Mouse (Mus musculus): ENCODE results near the gene Ldlrad3. TPM values are rescaled to one million over a fixed set of nuclear protein-coding genes. Genes with fewer than 3 reads are reported as not detected.

Gene Ldlrad3
- total RNA-seq, 2 experiments from 2014 or later, result 1.7 to 1.9 TPM

DNA sequence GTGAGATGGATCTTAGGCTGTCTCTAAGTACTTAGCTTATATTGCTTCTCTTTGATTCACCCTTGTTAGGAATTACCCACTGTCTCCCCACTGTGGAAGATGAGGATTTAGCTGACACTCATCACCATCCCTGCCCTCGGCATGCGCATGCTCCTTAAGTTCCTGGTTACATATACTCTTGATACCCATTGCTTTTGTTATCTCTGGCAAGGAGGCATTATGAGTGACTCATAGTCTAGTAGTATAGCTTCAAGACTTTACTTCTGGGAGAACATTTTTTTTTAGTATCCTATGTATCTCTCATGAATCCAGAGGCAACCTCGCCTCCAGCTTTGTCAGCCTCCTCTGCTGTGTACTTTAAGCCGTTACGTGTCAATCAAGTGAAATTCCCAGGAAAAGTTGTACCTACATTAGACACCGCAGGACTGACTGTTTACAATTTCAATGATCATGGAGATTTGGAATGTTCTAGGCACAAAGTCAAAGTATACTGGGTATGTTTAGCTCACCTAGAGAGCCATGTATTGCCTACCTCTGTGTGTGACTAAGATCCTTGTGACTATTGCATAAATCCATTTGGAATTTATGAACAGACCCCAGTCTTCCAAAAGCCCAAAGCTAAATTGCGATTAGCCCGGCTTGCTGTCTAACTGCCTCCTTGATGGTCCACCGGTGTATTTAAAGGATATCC, 202.2 kb downstream of the Ldlrad3 start:
- ATAC-seq (replicated peaks; ENCODE audit: low FRiP score, low TSS enrichment, poor library complexity, severe bottlenecking), result no peak

DNA sequence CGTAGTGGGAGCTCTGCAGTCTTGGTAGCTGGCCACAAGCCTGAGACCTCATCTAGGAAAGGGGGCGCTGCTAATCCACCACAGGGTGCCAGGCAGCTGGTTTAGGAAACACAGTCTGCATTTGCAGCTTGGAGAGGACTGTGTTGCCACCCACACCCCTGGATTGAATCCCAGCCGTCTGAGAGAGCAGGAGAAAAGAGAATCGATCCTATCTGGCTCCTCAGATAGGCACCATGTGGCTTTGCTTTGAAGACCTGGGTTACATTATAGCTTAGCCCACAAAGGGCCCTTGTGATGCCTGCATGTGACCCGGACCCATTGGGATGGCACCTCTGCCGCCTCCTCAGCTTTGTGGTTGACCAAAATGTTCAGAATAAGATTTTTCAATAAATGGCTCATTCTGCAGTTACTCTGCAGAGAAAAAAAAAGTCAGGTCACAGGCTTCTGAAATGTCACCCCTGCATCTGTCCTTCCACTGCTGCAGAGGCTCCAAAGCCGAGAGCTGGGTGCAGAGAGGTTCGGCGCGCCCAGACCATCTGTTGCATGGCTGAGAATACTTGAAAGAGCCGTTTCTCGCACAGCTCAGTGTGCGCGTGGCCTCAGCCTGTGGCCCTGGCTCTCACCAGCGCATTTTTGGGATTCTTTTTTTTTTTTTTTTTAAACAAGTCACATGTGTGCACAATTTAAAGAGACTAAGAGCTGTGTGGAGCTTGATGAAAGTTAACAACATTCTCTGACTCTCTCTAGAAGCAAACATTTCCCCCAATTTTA, 202.9 kb downstream of the Ldlrad3 start:
- no peak for ATAC-seq (replicated peaks; ENCODE audit: low FRiP score, low TSS enrichment, poor library complexity, severe bottlenecking)

DNA sequence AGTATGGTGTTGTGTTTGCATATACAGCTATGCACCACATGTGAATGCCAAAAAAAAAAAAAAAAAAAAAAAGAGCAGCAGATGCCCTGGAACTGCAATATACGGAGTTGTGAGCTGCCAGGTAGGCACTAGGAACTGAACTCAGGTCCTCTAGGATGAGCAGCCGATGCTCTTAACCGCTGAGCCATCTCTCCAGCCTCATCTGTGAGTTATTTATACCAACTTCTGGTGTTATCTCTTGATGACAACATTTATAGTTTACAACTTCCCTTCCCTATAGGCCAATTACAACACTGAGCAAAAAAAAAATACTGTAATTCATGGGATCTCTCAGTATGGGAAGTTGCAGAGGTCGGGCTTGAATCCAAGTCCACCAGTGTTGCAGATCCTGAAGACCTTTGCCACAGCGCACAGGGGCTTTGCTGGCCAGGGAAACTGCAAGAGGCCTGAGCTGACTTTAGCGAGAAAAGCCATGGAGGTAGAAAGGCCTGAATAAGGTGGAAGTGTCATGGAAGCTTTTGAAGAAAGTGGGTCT, 204.2 kb downstream of the Ldlrad3 start:
- no peak for ATAC-seq (replicated peaks; ENCODE audit: low FRiP score, low TSS enrichment, poor library complexity, severe bottlenecking)

DNA sequence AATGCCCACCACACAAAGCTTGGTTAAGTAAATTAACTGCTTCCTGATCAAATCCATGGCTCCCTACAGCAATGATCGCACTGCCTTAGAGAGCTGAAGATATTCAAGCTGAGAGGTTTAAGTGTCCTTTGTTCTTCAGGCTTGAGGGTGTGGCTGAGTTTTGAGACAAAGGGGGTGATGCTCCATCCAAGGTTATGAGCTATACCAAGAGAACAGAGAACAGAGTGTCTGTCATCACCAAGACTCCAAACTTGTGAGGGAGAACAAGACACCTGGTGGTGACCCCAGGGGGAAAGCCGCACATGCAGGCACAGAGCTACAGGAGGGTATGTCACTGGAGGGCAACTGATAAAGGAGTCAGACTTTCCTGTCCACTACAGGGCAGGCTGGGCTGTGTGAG, 205.0 kb downstream of the Ldlrad3 start:
- no peak for ATAC-seq (replicated peaks; ENCODE audit: low FRiP score, low TSS enrichment, poor library complexity, severe bottlenecking)

DNA sequence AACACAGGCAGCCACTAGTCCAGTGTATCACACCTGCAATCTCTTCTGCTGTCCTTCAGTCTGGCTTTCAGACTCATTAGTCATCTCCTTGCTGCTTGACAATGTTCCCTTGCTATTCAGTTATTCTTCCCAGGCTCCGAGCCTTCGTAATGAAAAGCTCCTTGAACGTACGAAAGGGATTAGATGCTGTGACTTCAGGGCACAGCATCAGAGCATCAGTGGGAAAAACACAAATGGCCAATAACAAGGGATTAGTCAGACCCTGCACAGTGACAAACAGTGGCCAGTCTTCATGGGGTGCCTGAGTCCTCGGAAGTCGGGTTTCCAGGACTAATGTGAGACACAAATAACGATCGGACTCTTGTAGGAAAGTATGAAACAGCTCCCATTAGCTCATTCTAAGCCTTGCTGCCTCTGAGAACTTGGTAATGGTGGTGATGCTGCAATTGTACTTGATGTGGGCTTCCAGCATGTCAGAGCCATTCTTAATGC, 205.7 kb downstream of the Ldlrad3 start:
- no peak for ATAC-seq (replicated peaks; ENCODE audit: low FRiP score, low TSS enrichment, poor library complexity, severe bottlenecking)

DNA sequence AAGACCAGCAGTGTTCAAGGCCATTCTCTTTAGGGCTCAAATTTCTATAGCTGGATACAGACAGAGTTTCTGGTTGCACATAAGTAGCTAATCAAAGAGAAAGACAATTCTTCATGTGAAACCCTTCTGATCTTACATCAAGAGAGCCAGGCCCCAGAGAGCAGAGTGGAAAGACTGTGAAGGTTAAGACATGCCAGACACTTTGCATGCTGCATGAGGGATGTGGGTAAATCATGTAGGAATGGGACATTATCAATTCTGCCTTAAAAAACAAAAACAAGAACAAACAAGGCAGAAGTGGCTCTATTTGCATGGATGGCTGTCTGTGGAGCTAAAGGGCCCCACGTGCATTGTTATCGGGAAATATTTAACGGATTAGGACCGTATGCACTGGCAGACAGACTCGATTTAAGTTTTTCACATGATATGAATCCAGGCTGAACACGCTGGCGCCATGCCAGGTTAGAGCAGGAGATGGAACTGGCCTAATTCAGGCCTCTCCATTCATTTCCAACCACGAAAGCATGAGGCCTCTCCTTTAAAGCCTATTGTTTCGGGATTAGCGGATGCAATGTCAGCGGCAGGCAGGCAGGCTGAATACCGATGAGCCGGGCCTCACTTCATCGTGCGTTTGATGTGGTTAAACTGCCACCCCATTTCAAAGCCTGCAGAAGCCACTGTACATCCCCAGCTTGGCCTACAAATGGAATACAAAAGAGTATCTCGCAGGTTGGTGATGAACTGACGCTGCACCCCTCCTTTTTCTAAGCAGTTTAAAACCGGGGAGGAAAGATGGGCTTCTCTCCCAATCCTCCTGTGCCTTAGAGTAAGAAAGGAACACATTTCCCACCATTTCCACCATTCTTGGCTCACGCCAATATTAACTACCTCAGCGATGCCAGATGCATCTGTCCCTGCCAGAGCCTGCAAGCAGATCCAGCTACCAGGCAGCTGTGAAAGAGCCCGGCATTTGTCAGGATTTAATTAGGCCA, 207.4 kb downstream of the Ldlrad3 start:
- no peak for ATAC-seq (replicated peaks; ENCODE audit: low FRiP score, low TSS enrichment, poor library complexity, severe bottlenecking)

DNA sequence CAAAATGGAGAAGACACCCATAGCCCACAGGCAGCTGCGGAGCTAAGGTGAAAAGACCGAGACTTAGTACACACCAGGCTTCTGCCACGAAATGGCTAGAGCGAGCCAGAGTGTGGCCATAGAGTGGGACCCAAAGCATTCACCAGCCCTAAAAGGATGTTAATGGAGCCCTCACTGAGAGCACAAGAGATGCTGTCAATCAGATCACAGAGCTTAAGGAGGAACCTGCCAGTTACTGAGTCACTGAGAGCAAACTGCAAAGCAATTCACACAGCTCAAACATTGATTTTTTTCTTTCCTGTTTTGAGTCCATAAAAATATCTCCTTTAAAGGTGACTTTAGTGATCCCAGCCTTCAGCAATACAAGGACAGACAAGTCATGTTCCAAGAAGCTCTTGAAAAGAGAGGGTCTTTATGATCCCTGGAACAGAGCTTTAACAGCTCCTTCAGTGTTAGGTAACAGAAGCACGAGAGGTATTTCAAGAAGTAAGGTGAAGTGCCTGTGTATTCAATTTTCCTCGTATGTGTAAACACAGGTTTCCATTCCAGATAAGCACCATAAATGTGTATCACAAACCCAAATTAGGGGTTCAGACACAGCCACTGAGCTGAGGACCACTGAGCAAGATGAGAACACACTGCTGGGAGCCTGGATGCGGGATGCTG, 209.7 kb downstream of the Ldlrad3 start:
- ATAC-seq (replicated peaks; ENCODE audit: low FRiP score, low TSS enrichment, poor library complexity, severe bottlenecking), result no peak

DNA sequence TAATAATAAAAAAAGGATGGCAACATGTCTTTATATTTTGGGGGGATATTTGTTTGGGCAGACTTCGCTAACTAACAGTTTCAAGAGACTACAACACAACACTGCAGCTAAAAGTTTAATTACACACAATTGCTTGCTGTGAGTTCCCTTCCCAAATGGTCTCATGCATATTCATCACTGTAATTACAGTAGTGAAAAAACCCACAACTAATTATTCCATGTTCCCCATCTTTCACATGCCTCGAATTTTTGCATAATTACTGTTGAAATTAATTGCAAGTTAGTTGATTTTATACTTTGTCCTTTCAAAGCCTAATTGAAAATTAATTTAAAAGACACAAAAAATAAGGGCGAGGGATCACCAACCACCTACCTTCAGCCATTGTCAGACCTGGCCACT, 212.4 kb downstream of the Ldlrad3 start:
- ATAC-seq (replicated peaks; ENCODE audit: low FRiP score, low TSS enrichment, poor library complexity, severe bottlenecking), result no peak

DNA sequence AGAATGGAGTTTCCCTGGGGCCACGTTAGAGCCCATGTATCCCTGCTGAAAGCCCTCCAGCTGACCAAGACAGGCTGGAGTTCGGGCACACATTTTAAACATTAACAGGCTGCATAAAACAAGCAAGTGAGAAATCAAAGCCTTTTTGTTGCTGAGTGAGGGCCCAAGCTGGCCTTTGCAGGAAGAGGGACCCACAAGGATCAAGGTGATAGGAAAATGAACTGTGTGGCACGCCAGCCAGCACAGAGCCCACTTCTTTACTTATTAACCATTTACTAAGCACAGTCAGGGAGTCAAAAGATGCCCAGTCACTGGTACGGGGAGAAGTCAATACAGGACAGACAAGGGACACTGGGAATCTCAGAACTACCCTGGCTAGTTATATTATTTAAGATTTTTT, 218.6 kb downstream of the Ldlrad3 start:
- no peak for ATAC-seq (replicated peaks; ENCODE audit: low FRiP score, low TSS enrichment, poor library complexity, severe bottlenecking)

DNA sequence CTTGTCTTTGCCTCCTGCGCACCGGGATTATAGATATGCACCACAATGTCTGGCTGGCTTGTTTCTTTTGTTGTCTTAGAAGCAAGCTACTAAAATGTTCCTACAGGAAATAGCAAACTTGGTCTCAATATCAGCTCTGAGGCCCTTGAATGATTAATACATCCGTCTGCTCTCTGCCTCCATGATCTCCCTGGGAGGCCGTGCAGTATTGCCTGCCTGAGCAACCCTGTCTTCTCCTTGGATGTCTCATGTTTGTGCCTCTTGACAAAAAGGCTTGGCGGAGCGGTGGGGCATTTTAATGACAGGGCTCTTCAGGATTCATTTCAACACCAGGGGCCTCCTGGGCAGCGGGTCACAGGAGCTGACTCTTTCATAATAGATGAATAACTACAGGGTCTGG, 219.0 kb downstream of the Ldlrad3 start:
- ATAC-seq (replicated peaks; ENCODE audit: low FRiP score, low TSS enrichment, poor library complexity, severe bottlenecking), result no peak

DNA sequence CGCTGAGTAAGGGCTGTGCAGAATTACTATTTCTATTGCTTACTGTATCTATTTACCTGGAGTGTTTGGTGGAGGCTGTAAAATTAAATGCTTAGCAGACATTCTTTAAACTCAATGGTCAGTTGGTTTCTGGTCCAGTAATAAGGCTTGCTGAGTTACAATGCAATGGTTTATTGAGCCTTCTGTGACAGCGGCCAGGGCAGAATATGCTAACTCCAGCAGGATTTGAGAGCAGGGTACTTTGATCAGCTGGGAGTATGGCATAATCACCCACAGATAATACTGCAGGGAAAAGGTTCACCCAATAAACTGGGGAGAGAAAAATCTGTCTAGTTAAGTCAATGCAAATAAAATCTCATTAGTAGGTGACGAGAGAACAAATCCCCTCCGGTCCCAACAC, 220.2 kb downstream of the Ldlrad3 start:
- no peak for ATAC-seq (replicated peaks; ENCODE audit: low FRiP score, low TSS enrichment, poor library complexity, severe bottlenecking)

DNA sequence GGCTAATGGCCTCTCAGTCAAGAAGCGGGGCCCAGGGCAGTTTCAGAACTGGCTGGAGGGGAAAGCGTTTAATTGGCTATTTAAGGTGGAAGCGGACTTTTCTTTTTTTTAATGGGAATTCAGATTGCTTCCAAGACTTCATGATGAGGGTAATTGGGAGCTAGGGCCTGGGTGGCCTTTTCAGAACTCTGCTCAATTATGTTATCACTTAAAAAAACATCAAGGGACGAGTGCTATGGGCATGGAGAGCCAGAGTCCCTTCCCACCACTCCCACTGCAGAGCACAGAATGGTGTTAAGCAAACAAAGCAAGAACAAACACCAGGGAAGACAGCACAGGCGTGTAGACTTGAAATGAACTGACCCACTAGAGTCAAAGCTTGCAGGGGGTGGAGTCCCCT, 220.7 kb downstream of the Ldlrad3 start:
- no peak for ATAC-seq (replicated peaks; ENCODE audit: low FRiP score, low TSS enrichment, poor library complexity, severe bottlenecking)

DNA sequence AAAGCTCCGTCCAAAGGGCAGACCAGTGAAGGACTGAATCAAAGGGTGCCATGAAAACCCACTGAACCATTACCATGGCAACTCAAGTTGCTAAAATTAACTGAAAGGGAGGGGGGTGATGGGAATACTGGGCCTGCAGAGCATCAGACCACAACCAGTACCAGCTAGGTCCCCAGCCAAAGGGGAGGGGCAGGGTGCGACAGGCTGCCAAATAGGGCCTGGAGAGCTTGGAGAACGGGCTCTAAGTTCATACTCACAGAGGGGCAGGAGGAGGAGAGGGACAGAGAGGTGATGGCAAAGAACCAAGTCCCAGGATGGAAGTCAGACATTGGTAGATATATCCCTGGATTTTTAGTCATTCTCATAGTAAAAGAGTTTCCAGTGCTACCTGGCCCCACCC, 222.8 kb downstream of the Ldlrad3 start:
- ATAC-seq (replicated peaks; ENCODE audit: low FRiP score, low TSS enrichment, poor library complexity, severe bottlenecking), result no peak

DNA sequence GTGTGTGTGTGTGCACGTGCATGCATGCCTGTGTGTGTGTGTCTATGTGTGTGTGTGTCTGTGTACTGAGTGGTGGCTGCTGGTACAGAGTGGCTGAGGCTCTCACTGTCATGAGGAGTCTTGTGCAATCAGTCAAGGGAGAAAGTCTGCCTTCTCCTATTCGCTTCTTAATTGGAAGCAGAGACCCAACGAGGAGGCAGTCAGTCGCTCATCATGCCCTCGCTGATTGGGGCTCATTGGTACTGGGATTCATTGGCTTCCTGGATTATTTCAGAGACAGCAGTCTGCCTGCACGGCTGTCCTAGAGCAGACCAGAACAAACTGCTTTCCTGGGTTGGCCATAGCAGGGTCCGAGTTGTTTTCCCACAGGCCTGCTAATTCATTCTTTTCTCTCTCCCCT, 223.8 kb downstream of the Ldlrad3 start:
- ATAC-seq (replicated peaks; ENCODE audit: low FRiP score, low TSS enrichment, poor library complexity, severe bottlenecking), result no peak

DNA sequence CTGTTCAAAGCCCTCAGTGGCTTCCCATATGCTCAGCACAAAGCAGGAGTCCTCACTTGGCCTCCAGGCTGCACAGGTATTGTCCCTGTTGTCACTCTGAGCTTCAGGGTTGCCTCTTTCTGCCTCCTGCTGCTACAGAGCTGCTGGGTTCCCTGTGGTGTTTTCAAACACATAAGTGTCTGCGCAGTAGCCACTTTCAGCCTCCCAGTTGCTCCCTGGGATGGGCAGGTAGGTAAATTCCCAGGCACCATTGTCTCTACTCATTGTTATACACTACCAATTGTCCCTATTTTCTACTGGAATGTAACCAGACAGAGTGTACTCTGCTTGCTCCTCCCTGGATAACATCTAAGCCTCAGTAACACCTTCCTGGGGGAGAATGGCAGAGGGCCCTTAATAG, 224.8 kb downstream of the Ldlrad3 start:
- no peak for ATAC-seq (replicated peaks; ENCODE audit: low FRiP score, low TSS enrichment, poor library complexity, severe bottlenecking)

DNA sequence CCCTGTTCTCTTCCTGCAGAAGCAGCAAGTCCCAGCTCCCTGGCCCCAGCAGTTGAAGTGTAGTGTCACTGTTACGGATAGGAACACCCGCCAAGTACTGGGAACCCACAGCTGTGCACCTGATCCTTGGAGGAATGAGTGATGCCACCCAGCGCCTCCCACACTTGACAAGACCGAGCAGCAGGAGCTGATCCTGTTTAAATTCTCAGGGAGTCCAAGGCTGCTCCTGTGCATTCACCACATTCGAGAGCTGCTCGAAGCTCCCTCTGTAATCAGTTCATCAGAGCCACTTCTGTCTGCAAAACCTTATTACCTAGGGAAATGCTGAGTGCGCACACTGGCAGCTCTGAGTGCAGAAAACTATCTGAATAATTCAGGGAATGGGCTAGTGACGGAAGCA, 225.5 kb downstream of the Ldlrad3 start:
- ATAC-seq (replicated peaks; ENCODE audit: low FRiP score, low TSS enrichment, poor library complexity, severe bottlenecking), result no peak

DNA sequence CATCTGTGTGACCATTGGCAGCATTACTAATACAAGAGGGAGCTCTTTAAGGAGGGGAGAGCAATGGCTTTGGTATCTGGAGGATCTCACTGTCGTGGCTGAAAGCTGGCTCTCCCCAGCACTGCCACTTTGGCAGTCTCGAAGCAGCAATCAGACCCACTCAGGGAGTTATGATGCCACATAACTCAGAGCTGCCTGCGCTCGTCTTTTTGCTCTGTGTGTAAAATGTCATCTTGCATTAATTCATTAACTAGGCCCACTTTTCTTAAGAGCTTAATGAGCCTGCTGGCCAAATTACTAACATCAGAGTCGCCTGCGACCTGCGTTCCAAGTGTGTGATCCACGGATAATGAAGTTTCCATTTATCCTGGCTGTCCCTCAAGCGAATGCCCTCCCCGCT, 230.1 kb downstream of the Ldlrad3 start:
- ATAC-seq (replicated peaks; ENCODE audit: low FRiP score, low TSS enrichment, poor library complexity, severe bottlenecking), result no peak

DNA sequence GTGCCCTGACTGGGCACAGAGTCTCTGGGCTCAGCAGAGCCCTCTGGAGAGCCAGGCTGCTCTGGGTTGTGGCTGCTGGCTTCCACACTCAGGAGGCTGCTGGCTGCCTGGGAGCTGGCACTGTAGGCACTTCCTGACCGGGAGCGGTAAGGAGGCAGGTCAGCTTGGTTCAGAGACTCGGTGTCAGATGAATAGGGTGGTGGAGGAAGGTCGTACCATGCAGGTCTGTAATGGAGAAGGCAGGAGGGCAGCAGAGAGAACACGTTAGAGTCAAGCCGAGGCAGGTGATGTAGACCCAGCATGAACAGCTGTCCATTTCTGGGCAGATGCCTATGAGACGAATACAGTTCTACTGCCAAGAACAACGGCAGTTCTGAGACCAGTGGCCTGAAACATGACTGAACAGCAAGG, 233.2 kb downstream of the Ldlrad3 start:
- ATAC-seq (replicated peaks; ENCODE audit: low FRiP score, low TSS enrichment, poor library complexity, severe bottlenecking), result no peak

Measured in megakaryocyte-erythroid progenitor cell, adult 5-6 weeks (primary cell).